Mouse (Mus musculus): ENCODE measurements at regions not wholly inside any gene's neighbourhood (a gene's known extent, or its start where the extent isn't known, plus 50 kb on each side); places are given as distances from the start of the nearest gene placed in this dataset.
A peak's percentile ranks its signal among the peaks of the same experiment; 100 is the strongest.

DNA sequence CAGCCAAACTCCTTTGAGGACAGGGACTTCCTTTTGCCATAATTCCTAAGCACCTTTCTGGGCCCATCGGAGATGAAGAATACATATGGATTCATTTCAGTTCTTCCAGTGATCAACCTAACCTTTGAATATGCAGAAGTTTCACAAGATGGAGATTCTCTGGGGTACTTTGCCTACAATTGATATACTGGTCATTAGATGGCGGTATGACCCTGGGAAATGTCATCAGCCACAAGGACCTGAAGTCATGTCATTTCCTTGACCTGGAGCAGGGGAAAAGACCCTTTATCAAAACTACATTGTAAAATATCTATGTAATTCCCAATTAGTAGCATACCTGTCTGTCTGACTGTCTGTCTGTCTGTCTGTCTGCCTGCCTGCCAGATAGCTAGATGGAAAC, 164.0 kb upstream of the Slc24a3 start:
- DNase-seq (ENCODE audit: low spot score) = peak; percentile 12

DNA sequence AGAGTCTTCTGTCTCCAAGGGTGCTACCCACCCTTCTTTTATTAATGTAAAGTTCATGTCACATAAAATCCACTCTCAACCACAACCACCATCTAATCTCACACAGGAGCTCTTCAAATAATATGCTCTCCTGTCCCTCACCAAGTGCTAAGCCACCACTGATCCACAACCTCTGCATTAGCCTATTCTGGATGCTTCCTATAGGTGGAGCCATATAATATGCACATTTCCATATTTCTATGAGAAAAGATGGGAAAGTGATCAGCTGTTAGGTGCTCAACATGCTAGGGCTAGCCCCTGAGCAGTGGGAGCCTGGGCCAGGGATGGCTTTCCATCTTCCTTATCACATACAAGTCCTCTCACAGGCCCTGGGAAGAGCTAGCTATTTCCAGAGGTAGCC, 156.9 kb upstream of the Slc24a3 start:
- DNase-seq (ENCODE audit: low spot score) = no peak

DNA sequence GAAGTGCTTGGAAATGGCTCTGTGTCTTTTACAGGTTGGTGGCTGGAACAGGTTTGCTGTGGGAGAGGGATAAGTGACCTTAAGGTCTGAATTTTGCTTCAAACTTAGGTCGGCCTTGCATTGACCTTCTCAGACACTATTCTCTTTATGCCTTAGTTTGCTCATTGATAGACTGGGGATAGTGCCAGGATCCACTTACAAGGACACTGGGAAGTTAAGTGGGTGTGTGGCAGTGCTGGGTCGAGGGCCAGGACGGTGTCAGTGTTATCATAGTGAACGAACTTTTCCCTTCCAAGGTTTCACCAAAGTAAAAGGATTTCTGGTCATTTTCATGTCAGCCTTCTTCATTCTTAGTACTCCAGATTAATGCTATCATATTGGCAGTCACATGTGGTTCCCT, 156.3 kb upstream of the Slc24a3 start:
- no peak for DNase-seq (ENCODE audit: low spot score)

DNA sequence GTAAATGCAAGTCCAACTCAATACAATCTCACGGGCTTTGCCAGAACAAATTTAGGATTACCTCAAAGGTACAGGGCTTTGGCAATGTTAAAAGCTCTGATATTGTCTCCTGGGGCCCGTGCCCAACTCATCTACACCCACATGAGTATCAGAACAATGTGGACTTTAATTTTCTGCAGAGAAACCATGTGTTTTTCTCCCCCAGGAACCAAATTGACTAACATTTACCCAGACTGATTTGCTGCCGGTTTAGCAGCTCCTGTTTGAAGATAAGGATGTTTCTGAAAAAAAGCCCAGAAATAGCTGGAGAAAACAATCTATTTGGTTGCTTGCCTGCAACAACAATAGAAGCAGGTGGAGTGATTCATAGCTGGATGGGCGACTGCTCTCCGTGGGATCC, 151.6 kb upstream of the Slc24a3 start:
- no peak for DNase-seq (ENCODE audit: low spot score)

DNA sequence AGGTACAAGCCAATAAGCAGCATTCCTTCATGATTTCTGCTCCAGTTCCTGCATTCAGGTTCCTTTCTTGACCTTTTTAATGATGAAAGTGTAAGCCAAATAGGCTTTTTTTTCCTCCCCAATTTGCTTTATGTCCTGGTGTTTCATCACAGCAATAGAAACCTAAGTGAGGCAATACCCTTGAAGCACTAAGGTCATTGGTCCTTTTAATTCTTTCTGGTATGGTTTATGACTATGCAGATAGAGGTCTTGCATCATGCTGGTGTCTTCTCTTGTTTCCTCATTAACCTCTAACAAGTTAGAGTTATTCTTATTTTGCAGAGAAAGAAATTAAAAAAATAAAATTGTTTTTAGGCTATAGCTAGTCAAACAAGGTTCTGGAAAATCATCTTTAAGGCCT, 150.6 kb upstream of the Slc24a3 start:
- no peak for DNase-seq (ENCODE audit: low spot score)

DNA sequence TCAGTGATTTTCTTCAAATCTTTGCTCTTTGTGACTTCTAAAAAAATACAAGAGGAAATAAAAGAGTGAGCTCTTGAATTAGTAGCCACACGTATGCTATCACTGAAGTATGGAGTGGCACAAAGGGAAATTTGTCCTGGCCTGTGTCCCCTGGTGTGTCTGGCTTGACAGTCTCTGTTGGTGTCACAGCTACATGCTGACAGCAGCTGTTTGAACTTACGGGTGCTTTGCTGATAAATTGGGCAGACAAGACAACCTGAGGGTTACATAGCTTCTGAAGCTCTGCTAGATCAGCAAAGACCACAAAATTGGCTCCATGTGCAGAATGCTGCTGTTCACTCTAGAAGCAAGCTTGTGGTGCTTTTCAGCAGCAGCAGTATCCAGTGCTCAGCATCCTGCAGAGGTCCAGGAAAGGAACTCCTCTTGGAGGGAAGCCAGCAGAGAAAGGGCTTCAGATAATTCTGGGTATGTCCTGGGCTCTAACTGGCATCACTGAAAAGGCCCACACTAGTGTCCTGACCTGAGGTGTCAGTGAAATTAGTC, 149.9 kb upstream of the Slc24a3 start:
- DNase-seq (ENCODE audit: low spot score) = no peak

DNA sequence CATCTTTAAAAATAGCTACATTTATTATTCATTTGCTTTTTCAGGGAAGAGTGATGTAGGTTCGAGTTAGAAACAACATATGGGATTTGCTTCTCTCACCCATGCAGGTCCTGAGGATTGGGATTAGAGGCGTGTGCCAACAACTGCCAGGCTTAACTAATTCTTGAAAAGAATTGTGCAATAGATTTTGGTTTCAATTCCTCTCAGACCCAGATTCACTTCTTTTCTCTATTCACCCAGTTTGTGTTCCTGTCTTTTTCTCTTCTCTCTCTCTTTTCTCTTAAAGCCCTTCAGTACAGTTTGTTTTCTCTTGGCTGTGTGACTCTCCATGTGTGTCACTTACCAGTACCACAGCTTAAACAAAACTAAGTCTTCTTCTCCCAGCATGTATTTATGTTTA, 119.8 kb upstream of the Slc24a3 start:
- no peak for DNase-seq (ENCODE audit: low spot score)

DNA sequence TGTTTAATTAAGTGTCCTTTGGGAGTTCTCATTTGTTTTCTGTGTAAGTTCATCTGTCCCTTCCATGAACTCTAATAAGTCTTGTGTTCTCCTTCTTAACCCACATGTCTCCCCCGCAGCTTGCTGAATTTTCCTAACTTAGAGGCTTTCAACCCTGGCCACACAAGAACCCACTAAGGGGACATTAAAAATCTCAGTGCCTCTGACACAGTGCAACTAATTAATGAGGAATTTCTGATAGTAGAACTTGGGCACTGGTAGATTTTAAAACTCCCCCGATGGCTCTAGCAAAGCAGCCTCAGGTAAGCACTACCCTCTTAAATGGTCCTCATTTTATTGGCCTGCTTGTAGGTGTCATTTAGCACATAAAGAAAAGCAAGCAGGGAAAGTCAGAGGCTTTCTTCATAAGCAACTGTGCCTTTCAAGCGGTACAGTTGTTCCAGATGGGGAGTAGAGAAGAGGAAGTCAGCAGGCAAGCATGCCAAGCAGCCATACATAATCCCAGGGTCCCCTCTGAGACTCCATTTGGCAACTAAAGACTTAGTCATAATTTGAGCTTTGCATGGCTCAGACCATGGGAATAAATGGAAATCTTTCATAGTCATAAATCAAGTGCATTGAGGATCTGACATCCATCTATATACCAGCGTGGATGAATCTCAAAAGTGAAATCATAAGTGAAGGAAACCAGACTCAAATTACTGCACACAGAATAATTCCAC, 117.7 kb upstream of the Slc24a3 start:
- no peak for DNase-seq (ENCODE audit: low spot score)

DNA sequence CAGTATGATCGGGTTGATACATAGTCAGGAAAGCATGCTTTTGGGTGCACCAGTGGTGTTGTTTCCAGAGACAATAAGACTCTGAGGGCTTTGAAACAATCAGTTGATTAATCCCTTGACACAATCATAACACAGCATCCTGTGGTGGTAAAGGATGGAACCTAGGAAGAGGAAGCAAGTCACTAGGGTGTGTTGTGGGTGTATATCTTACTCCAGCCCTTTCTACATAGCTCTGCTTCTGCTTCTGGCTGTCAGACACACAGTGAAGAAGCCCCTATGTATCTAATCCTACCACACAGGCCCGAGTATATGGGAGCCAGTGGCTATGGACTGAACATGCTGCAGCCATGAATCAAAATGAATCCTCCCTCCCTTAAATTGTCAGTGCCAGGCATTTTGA, 115.1 kb upstream of the Slc24a3 start:
- no peak for DNase-seq (ENCODE audit: low spot score)

DNA sequence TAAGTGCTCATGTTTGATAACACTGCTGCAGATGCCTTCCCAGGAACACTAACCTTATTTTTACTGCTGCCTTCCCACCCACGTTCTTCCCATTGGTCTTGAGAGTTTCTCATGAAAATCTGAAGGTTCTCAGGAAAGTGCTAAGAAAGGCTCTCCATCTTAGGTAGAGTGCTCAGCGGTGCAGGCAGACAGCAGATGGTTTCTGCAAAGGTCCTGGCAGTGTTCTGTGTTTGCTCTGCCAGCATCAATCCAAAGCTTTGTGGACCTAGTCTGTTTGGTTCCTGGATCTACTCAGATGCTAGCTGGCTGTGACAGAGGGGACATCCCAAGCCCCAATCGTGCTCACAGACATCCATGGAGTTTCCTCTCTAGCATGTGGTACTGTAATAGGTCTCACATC, 111.3 kb upstream of the Slc24a3 start:
- no peak for DNase-seq (ENCODE audit: low spot score)

DNA sequence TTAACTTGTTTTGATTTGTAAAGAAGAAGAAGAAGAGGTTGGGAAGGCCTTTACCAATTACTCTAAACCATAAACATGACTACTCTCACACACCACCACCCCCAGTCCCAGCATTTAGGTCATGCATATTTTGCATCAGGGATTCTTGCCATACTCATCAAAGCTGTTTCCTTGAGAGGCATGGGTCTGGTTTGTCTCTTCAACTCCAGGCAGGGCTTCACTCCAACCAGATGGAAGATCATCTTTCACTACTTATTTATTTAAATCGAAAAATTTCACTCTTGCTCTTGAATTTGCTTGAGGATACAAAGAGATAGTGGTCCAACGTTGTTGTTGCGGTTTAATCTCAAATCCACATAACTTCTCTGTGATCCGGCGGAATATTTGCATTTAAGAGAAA, 110.8 kb upstream of the Slc24a3 start:
- DNase-seq (ENCODE audit: low spot score) = no peak

DNA sequence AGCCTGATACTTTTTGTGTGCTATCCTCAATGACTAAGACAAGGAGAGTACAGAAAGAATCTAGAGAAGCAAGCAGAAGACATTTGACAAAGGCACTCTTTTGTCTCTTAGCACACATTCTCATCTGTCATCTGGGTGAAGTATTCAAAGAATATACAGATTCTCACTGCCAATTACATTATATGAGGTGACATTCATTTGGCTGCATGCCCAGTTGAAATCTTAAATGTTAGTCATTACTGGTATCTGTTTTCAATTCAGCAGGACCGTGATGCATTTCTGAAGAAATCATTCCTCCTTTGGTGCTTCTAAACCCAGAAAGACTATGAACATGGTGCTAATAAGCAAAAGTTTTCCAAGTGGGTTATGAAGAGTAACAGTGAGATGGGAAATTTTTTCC, 97.6 kb upstream of the Slc24a3 start:
- DNase-seq (ENCODE audit: low spot score) = no peak

DNA sequence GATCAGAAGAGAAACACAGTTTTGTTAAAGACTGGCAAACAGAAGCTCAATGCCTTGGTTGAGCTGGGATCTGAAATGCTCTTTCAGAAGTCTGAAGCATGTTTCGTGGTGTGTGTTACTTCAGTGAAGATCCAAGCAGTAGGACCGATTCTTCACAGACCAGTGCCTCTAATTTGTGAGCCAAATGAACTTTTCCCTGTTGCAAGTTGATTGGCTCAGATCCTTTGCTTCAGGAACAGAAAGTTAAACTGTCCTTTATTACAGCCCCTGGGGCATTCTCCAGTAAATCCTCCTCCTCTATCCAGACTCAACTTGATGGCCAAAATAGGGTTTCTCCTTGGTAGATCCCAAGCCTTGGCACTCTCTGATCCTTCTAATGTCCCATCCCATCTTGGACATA, 85.6 kb upstream of the Slc24a3 start:
- no peak for DNase-seq (ENCODE audit: low spot score)

DNA sequence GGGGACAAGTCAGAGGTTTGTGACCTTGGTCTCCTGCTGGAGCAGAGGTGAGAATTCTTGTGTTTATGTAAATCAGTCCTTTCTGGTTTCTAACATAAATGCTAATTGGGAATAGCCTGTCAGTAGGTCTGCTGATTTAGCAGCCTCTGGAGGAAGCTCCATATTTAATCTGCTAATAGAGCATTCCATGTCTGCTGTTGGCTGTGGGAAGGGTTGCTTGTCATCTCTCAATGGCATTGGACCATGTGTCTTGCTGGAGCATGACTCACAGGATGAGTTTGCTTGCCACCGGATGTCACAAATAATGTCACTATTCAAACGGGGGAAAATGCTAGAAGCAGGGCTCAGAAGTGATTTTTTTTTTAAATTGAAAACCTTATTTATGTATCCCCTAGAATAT, 82.9 kb upstream of the Slc24a3 start:
- DNase-seq (ENCODE audit: low spot score) = no peak

DNA sequence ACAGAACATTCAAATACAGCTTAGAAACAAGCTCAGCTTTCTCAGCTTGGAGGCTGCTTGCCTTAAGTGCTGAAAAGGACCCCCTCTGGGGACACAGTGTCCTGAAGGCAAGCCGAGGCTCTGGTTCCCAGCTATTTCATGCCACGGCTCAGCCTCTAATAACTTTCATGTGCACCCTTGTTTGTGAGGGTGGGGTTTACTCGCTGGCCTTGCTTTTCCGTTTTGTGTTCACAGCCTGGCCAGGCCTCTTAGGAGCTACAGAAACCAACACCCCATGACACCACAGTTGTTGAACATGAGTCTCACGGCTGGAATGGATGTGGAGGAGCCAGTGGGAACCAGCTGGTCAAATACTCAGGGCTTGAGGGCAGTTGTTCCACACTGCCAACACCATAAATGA, 81.4 kb upstream of the Slc24a3 start:
- DNase-seq (ENCODE audit: low spot score) = peak; percentile 7

DNA sequence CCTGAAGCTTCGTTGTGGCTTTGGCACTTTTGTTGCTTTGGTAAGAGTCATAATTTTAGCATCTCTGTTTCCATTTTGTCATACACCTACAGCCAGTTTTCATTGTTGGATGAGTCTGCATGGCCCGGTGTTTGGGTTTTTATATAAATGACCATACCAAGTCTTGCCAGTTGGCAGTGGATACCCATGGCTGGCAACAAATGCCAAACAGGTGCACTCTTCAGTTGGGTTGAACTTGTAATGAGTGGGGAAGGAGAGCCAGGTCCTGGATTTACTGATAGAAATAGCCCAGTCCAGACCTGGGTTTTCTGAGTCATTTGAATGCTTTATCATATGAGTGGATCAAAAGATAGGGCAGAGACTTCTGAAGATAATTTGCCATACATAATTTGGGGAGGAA, 64.3 kb upstream of the Slc24a3 start:
- DNase-seq (ENCODE audit: low spot score) = no peak

DNA sequence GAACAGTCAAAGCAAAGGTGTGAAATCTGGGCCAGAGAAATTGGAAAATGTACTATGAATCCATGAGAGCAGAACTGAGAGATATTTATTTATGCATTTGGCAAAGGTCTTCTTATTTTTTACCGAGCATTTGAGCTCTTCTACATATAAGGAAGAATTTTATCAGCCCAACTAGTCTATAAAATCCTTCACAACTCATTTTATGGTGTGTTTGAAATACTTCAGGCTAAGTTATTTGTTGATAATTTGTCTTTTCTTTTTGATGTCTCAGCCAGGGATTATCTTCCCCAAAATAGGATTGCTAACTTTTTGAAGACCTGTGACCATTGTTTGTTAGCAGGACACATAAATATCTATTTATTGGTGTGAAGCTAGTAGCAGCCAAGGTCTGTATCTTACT, 55.9 kb upstream of the Slc24a3 start:
- no peak for DNase-seq (ENCODE audit: low spot score)

DNA sequence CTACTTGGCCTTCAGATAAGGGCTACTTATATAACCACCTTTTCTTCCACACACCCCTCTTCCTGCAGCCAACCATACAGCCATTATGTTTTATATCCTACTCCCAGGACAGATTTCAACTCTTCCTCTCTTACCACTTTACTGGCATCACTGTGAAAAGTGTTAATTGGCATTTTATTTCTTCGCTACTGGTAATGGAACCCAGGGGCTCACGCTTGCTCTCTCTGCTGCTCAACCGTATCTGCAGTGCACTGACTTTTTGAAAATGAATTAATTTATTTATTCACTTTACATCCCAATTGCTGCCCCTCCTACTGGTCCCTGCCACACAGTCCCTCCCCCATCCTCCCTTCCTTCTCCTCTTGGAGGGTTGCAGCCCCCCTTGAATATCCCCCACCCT, 52.5 kb upstream of the Slc24a3 start:
- no peak for DNase-seq (ENCODE audit: low spot score)
